Mouse (Mus musculus): ENCODE measurements around the gene Cemip. TPM values are rescaled to one million over a fixed set of nuclear protein-coding genes. Genes with fewer than 3 reads are reported as not detected.
"Not testable (repeated sequence)": the region's sequence is repeated elsewhere in the genome, so short reads cannot be mapped to it uniquely, and the experiment has no call there.

The Cemip gene
- polyA plus RNA-seq, 1 experiment, result 0.63 TPM

DNA sequence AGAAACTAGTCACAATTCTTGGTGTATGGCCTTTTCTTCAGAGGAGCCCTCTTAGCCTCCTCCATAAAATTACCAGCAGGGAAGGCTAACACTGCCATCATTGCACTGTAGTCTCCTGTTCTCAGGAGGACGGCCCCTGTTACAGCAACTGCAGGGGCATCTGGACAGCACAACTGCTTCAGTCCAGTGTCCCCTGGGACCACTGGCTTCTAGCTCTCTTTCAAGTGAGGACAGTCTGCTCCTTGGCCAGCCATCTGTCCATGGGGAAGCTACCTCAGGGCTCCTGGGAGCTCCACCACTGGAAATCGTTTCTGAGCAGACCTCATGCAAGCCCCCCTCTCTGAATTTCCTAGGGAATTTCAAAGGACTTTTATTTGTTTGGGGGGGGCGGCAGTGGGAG, 185.8 kb downstream of the Cemip start:
- DNase-seq, result no peak
- WGBS, result 98% methylated on average over 3 of the region's 3 CpGs
- TF ChIP-seq CTCF (IDR thresholded peaks at IDR 0.05; ENCODE audit: borderline replicate concordance, control insufficient read depth, extremely low read depth, insufficient read depth, low read length, poor library complexity), result no peak
- TF ChIP-seq POLR2A (IDR thresholded peaks at IDR 0.05; ENCODE audit: control insufficient read depth, extremely low read depth, insufficient read depth, low read length, poor library complexity), result no peak
- Histone ChIP-seq H3K36me3 (ENCODE audit: control insufficient read depth, insufficient read depth, low read length) (peaks cover 41% of the 10 kb centered on the region), H3K4me3 (ENCODE audit: control insufficient read depth, insufficient read depth, low read length) (no peak overlapping the region), H3K27ac (ENCODE audit: control insufficient read depth, insufficient read depth, low read length) (no peak overlapping the region), H3K4me1 (replicated peaks; ENCODE audit: control insufficient read depth, insufficient read depth, low read length) (0 out of 2 replicates have a peak, but pooled peaks cover 3% of the 10 kb centered on the region), H3K27me3 (ENCODE audit: control insufficient read depth, insufficient read depth, low read length) (no peaks in the 10 kb centered on the region)

DNA sequence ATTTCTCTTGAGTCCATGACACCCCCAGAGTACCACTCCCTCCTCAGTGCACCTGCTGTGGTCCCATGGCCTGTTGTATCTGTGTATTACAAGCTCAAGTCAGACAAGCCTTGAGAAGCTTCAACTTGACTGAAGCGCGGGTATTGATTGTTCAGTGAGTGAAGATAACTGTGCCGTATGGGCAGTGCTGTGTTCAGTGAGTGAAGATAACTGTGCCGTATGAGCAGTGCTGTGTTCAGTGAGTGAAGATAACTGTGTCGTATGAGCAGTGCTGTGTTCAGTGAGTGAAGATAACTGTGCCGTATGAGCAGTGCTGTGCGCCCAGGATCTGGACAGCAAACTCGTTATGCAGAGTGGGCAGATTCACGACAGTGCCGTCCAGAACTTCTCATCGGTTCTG, 188.0 kb downstream of the Cemip start:
- Histone ChIP-seq H3K27ac (ENCODE audit: control insufficient read depth, insufficient read depth, low read length) (no peak overlapping the region), H3K27me3 (ENCODE audit: control insufficient read depth, insufficient read depth, low read length) (no peaks in the 10 kb centered on the region), H3K36me3 (ENCODE audit: control insufficient read depth, insufficient read depth, low read length) (peaks cover 42% of the 10 kb centered on the region), H3K4me1 (replicated peaks; ENCODE audit: control insufficient read depth, insufficient read depth, low read length) (no peaks in the 10 kb centered on the region), H3K4me3 (ENCODE audit: control insufficient read depth, insufficient read depth, low read length) (no peak overlapping the region)
- TF ChIP-seq POLR2A (IDR thresholded peaks at IDR 0.05; ENCODE audit: control insufficient read depth, extremely low read depth, insufficient read depth, low read length, poor library complexity) (no peak), CTCF (IDR thresholded peaks at IDR 0.05; ENCODE audit: borderline replicate concordance, control insufficient read depth, extremely low read depth, insufficient read depth, low read length, poor library complexity) (no peak)
- DNase-seq, result no peak
- 98% methylated on average over 11 of the region's 11 CpGs for WGBS

DNA sequence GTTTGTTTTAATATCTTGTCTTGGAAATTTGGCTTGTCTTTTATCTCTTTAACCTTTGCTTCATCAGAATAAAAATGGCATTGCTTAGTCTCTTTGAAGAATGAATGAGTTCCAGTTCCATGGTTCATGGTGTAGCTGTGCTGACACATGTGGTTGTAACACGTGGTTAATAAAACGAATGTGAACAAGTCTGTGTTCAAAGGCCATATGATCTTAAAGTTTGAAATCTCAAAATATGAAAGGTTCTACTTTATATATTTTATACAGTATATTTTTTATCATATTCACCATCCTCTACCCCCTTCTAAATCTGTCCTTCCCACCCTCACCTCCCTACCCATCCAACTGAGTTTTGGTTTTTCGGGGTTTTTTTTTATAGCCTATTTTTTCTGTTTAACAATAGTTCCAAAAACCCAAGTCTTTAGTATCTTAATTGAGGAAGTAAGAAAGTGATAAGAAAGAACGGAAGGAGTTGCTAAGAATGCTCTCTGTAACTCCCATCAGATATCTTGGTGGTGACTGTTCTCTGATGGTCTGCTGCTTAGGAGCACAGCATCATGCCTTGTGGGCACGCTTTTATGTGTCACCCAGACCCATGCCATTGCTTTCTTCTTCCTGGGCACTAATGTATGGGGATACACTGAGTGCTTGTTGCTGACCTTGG, 190.1 kb downstream of the Cemip start:
- Histone ChIP-seq H3K27ac (ENCODE audit: control insufficient read depth, insufficient read depth, low read length) (no peak overlapping the region), H3K27me3 (ENCODE audit: control insufficient read depth, insufficient read depth, low read length) (no peaks in the 10 kb centered on the region), H3K4me1 (replicated peaks; ENCODE audit: control insufficient read depth, insufficient read depth, low read length) (peaks cover 4% of the 10 kb centered on the region), H3K4me3 (ENCODE audit: control insufficient read depth, insufficient read depth, low read length) (no peak overlapping the region), H3K36me3 (ENCODE audit: control insufficient read depth, insufficient read depth, low read length) (peaks cover 42% of the 10 kb centered on the region)
- TF ChIP-seq CTCF (IDR thresholded peaks at IDR 0.05; ENCODE audit: borderline replicate concordance, control insufficient read depth, extremely low read depth, insufficient read depth, low read length, poor library complexity) (no peak), POLR2A (IDR thresholded peaks at IDR 0.05; ENCODE audit: control insufficient read depth, extremely low read depth, insufficient read depth, low read length, poor library complexity) (no peak)
- no peak for DNase-seq
- 74% methylated on average over 5 of the region's 5 CpGs for WGBS

DNA sequence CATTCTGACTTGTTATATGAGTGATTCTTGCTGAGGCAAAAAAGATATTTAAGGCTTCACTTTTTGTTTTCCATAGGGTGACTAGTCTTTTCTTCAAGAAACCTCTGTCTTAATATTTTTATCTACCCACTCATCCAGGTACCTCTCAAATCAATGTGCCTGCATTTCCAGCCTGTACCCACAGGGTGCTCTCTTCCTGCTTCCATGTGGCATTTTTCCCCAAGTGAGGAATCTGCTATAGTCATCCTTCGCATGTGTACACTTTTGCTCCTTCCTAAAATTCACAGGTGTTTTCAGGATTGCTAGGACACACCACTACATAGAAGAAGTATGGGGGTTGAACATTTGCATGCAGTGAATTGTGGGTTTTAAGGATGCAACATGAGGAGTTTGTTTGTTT, 192.0 kb downstream of the Cemip start:
- H3K27ac ChIP-seq (ENCODE audit: control insufficient read depth, insufficient read depth, low read length), result no peak overlapping the region
- TF ChIP-seq POLR2A (IDR thresholded peaks at IDR 0.05; ENCODE audit: control insufficient read depth, extremely low read depth, insufficient read depth, low read length, poor library complexity) (no peak), CTCF (IDR thresholded peaks at IDR 0.05; ENCODE audit: borderline replicate concordance, control insufficient read depth, extremely low read depth, insufficient read depth, low read length, poor library complexity) (no peak)
- H3K4me1 ChIP-seq (replicated peaks; ENCODE audit: control insufficient read depth, insufficient read depth, low read length), result peaks cover 4% of the 10 kb centered on the region
- DNase-seq, result no peak
- H3K36me3 ChIP-seq (ENCODE audit: control insufficient read depth, insufficient read depth, low read length), result peaks cover 31% of the 10 kb centered on the region
- H3K27me3 ChIP-seq (ENCODE audit: control insufficient read depth, insufficient read depth, low read length), result no peaks in the 10 kb centered on the region
- no peak overlapping the region for H3K4me3 ChIP-seq (ENCODE audit: control insufficient read depth, insufficient read depth, low read length)
- WGBS, result 100% methylated on average over 1 of the region's 1 CpGs

DNA sequence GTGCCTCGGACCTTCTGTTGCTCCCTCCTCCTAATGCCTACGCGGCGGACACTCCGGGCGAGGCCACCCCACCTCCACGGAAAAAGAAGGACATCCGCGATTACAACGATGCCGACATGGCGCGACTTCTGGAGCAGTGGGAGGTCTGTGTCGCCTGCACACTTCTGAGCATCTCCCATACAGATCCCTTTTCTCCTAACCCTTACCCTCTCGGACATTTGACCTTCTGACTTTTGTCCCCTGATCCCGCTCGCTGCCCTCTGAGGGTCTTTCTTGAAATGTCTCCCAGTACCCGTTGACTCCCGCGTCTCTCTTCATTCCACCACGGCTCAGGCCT, 194.0 kb downstream of the Cemip start:
- Histone ChIP-seq H3K4me1 (replicated peaks; ENCODE audit: control insufficient read depth, insufficient read depth, low read length) (peaks cover 4% of the 10 kb centered on the region), H3K27ac (ENCODE audit: control insufficient read depth, insufficient read depth, low read length) (peak overlapping the region; percentile 59), H3K36me3 (ENCODE audit: control insufficient read depth, insufficient read depth, low read length) (peaks cover 11% of the 10 kb centered on the region), H3K27me3 (ENCODE audit: control insufficient read depth, insufficient read depth, low read length) (no peaks in the 10 kb centered on the region), H3K4me3 (ENCODE audit: control insufficient read depth, insufficient read depth, low read length) (peak overlapping the region; percentile 87)
- no peak for TF ChIP-seq POLR2A (IDR thresholded peaks at IDR 0.05; ENCODE audit: control insufficient read depth, extremely low read depth, insufficient read depth, low read length, poor library complexity)
- TF ChIP-seq CTCF (IDR thresholded peaks at IDR 0.05; ENCODE audit: borderline replicate concordance, control insufficient read depth, extremely low read depth, insufficient read depth, low read length, poor library complexity), result no peak
- WGBS, result under 1% methylated on average over 21 of the region's 21 CpGs
- DNase-seq, result no peak

DNA sequence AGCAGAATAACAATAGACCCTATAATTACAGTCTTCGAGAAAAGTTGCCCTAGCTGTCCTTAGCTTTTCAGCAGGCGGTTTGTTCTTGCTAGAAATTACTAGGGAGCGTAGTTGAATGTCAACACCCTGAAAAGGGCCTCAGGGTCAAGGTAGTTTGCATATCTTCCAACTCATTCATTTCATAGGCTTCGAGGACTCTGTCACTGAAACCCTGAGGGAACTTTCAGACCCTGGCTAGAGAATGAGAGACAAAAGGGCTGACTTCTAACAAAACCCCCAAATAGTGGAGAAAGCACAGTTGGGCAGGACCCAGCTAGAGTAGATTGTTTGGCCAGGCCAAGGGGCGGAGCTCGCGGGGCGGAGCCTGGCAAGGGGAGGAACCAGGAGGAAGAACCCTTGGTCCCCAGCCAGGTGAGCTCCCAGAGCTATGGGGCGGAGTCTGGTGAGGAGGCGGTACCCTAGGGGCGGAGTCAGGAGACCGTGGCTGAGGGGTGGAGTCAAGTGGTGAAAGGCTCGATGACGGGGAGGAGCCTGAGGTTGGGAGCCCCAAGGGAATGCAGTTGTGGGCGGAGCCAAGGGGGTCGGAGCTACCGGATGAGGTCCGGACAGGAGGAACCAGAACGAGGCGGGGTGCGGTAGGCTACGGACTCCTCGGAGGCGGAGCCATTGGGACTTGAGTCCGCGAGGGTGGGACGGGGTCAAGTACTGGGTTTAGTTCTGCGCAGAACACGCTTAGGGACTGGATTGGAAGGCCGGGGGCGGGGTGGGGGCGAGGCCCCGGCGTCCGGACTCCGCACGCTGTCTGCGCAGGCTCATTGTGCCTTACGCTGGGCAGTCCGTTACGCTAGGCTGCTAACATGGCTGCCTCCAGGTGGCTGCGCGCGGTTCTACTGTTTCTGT, 194.6 kb downstream of the Cemip start:
- no peaks in the 10 kb centered on the region for H3K27me3 ChIP-seq (ENCODE audit: control insufficient read depth, insufficient read depth, low read length)
- H3K27ac ChIP-seq (ENCODE audit: control insufficient read depth, insufficient read depth, low read length), result peak overlapping the region; percentile 59
- H3K4me3 ChIP-seq (ENCODE audit: control insufficient read depth, insufficient read depth, low read length), result peak overlapping the region; percentile 87
- WGBS, result 6% methylated on average over 44 of the region's 44 CpGs
- TF ChIP-seq POLR2A (IDR thresholded peaks at IDR 0.05; ENCODE audit: control insufficient read depth, extremely low read depth, insufficient read depth, low read length, poor library complexity) (peak; percentile 80), CTCF (IDR thresholded peaks at IDR 0.05; ENCODE audit: borderline replicate concordance, control insufficient read depth, extremely low read depth, insufficient read depth, low read length, poor library complexity) (peak; percentile 8; the same call in 1 of the 2 replicates)
- H3K36me3 ChIP-seq (ENCODE audit: control insufficient read depth, insufficient read depth, low read length), result peaks cover 10% of the 10 kb centered on the region; the same call in 1 of the 2 replicates
- H3K4me1 ChIP-seq (replicated peaks; ENCODE audit: control insufficient read depth, insufficient read depth, low read length), result peaks cover 4% of the 10 kb centered on the region
- peak; percentile 100 for DNase-seq

DNA sequence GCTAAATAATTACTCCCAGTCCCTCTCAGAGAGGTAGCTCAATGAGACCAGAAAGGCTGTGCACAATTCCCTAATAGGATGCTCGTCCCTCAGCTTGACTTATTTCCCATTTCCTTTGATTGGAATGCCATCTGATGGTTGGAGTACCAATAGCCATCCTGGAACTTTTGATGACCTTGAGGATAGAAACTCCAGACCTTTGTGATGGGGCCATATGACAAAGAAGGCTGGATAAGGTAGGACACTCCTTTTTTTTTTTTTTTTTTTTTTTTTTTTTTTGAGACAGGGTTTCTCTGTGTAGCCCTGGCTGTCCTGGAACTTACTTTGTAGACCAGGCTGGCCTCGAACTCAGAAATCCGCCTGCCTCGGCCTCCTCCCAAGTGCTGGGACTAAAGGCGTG, 196.4 kb downstream of the Cemip start:
- H3K4me3 ChIP-seq (ENCODE audit: control insufficient read depth, insufficient read depth, low read length); H3K27me3 ChIP-seq (ENCODE audit: control insufficient read depth, insufficient read depth, low read length); H3K4me1 ChIP-seq (replicated peaks; ENCODE audit: control insufficient read depth, insufficient read depth, low read length); DNase-seq; H3K27ac ChIP-seq (ENCODE audit: control insufficient read depth, insufficient read depth, low read length); H3K36me3 ChIP-seq (ENCODE audit: control insufficient read depth, insufficient read depth, low read length): not testable (repeated sequence)
- WGBS, result 93% methylated on average over 5 of the region's 5 CpGs

All from thymus, adult 2 months (tissue).